Mouse (Mus musculus) gonadal fat pad, adult 2 months (tissue): Measurements from ENCODE around the gene Olfr815. TPM values are rescaled to one million over a fixed set of nuclear protein-coding genes. Genes with fewer than 3 reads are reported as not detected.
"Not testable (repeated sequence)": the region's sequence is repeated elsewhere in the genome, so short reads cannot be mapped to it uniquely, and the experiment has no call there.

Source experiments
- DNase-seq: peaks from one replicate; pipeline ENCODE4 v3.0.0-alpha.2; 2012; ENCODE audit warnings: low read depth
- polyA plus RNA-seq: library from polyadenylated mRNA; depleted of rRNA; stranded (reverse); fragments of >200 nt; gene quantifications from 2 replicates; pipeline ENCODE4 v1.2.3, GENCODE M21; 2012; rRNA removed

Gene Olfr815
- not detected in 2 replicates for polyA plus RNA-seq

- not testable (repeated sequence) for DNase-seq
Measured at GRCm38 (mm10) chr10:129905767-129906166, at the start of gene Olfr815. TSS of gene Olfr815 (minus strand) at chr10:129905867.

DNA sequence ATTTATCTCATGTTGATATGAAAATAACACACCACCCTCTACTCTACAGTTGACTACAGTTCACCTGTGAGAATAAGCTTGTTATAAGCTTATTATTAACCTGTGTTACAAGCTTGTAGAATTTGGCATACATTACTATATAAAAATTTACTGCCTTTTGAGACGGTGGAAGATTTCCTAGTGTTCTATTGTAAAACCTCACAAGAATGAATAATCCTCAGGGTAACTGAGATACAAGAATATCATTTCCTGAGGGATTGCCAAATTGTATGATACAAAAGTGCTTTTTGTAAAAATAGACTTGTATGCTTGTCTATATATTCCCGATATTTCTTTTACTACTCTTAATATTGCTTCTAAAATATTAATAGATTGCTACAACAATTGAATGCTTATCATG lies 43.3 kb upstream of the Olfr815 start, which contains the start of gene Olfr818:
TSS of gene Olfr818 (minus strand) at position 101 of the 400 bp plus-strand sequence.
- no peak for DNase-seq

- no peak for DNase-seq
Measured at GRCm38 (mm10) chr10:129915497-129915896, 9.8 kb upstream of the Olfr815 start, which contains the start of gene Olfr816. TSS of gene Olfr816 (minus strand) at chr10:129915597.

DNA sequence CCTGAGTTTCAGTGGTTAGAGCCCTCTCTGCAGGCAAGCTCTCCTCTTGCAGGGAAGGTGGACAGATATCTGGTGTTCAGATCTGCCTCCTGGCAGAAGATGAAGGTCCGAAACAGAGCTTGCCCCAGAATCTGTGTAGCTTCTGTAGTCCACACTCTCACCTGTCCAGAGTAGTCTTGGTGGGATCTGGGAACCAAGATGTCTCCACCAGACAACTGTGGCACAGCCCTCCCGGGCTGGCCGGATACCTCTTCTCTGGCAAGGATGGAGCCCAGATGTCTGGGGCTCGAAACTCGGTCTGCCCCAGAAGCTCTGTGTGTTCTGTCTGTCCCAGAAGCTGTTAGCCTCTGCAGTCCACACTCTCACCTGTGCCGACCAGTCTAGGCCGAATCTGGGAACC lies 19.7 kb downstream of the Olfr815 start:
- DNase-seq, result no peak

DNA sequence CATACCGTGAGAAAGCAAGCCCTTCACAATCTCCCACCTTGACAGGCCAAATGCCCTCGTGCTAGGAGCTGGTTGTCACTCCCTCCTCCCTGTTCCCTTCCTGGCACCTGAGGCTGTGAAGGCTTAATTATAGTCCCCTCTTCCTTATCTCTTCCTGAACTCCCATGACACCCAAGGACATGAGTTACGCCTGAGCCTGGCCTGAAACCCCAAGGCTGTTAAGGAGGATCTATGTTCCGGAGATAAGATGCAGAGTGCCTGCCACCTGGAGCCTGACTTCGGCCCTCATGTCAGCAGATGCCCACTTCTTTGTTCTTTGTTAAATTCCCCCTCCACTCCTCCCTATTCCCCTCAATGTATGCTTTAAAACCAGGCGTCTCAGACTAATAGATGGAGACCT lies 20.2 kb downstream of the Olfr815 start:
- not testable (repeated sequence) for DNase-seq

DNA sequence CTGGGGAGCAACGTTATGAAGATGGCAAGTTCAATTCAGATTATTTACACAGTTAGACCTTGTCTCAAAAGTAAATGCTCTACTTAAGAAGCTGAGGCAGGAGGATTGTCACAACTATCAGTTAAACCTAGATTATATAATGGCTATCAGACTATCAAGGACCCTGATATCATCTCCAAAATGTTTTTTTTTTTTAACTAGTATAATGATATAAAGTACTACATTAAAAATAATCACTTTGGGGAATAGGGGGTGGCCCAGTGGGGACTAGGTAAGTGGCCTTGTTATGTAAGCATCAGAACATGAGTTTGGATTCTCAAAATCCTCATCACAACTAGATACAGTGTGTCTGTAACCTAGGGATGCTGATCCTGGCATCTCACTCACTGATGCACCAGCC lies 25.9 kb downstream of the Olfr815 start, which contains the start of gene Olfr814:
TSS of gene Olfr814 (minus strand) at position 101 of the 400 bp plus-strand sequence.
- DNase-seq, result not testable (repeated sequence)

DNA sequence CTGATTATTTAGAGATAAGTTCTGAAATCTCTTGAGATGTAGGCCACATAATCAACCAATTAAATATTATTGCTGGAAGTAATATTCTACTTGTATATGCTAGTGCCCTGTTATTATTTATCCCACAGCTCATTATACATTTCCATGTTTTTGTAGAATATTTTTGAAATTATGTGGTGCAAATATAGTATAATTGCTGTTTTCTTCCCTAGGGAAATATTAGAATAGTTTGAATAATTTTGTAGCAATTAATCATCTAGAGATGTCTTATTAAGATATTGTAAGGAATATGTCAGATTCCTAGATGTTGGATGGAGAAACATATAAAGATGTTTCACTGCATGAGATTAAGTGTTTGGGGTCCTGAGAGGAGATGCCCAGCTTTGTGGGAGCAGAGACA lies 50.6 kb downstream of the Olfr815 start, which contains the start of gene Olfr813:
TSS of gene Olfr813 (plus strand) at position 301 of the 400 bp plus-strand sequence.
- no peak for DNase-seq

Other genes starting within 250 kb of the Olfr815 start
- not detected in 2 replicates for gene Olfr800, start 248.2 kb downstream of the Olfr815 start, polyA plus RNA-seq
- gene Olfr801, start 232.0 kb downstream of the Olfr815 start, polyA plus RNA-seq, result not detected in 2 replicates
- not detected in 2 replicates for gene Olfr802, start 217.7 kb downstream of the Olfr815 start, polyA plus RNA-seq
- gene Olfr803, start 211.6 kb downstream of the Olfr815 start, polyA plus RNA-seq, result not detected in 2 replicates
- gene Olfr804, start 202.7 kb downstream of the Olfr815 start, polyA plus RNA-seq, result not detected in 2 replicates
- gene Olfr805, start 176.5 kb downstream of the Olfr815 start, polyA plus RNA-seq, result not detected in 2 replicates
- not detected in 2 replicates for gene Olfr806, start 163.9 kb downstream of the Olfr815 start, polyA plus RNA-seq
- not detected in 2 replicates for gene Olfr807, start 148.1 kb downstream of the Olfr815 start, polyA plus RNA-seq
- not detected in 2 replicates for gene Olfr808, start 140.4 kb downstream of the Olfr815 start, polyA plus RNA-seq
- gene Olfr809, start 131.2 kb downstream of the Olfr815 start, polyA plus RNA-seq, result not detected in 2 replicates
- not detected in 2 replicates for gene Olfr810, start 111.0 kb downstream of the Olfr815 start, polyA plus RNA-seq
- gene Olfr811, start 101.5 kb downstream of the Olfr815 start, polyA plus RNA-seq, result not detected in 2 replicates
- not detected in 2 replicates for gene Olfr812, start 59.8 kb downstream of the Olfr815 start, polyA plus RNA-seq
- gene Olfr813, start 50.5 kb downstream of the Olfr815 start, polyA plus RNA-seq, result not detected in 2 replicates
- not detected in 2 replicates for gene Olfr814, start 26.0 kb downstream of the Olfr815 start, polyA plus RNA-seq
- gene Olfr816, start 9.7 kb upstream of the Olfr815 start, polyA plus RNA-seq, result not detected in 2 replicates
- gene Olfr818, start 43.2 kb upstream of the Olfr815 start, polyA plus RNA-seq, result not detected in 2 replicates
- not detected in 2 replicates for gene Olfr819, start 61.4 kb upstream of the Olfr815 start, polyA plus RNA-seq
- not detected in 2 replicates for gene Olfr247, start 70.3 kb upstream of the Olfr815 start, polyA plus RNA-seq
- gene Gm10310, start 79.2 kb upstream of the Olfr815 start, polyA plus RNA-seq, result not detected in 2 replicates
- gene Olfr820, start 106.8 kb upstream of the Olfr815 start, polyA plus RNA-seq, result not detected in 2 replicates
- gene Olfr821, start 124.5 kb upstream of the Olfr815 start, polyA plus RNA-seq, result not detected in 2 replicates
- gene Olfr822, start 165.3 kb upstream of the Olfr815 start, polyA plus RNA-seq, result not detected in 2 replicates
- not detected in 2 replicates for gene Olfr823, start 209.5 kb upstream of the Olfr815 start, polyA plus RNA-seq
- not detected in 2 replicates for gene Olfr824, start 224.1 kb upstream of the Olfr815 start, polyA plus RNA-seq